Mouse (Mus musculus) limb, embryonic 12.5 days (tissue): Measurements from ENCODE around the gene Rhof. TPM values are rescaled to one million over a fixed set of nuclear protein-coding genes. Genes with fewer than 3 reads are reported as not detected.
A peak's percentile ranks its signal among the peaks of the same experiment; 100 is the strongest.

Source experiments
- ATAC-seq: fragments of 200-750 bp; cut with Nextera tagmentation; 2 replicates; pipeline ENCODE4 v1.8.0; 2017; ENCODE audit warnings: low read depth, moderate TSS enrichment; ENCODE audit not compliant: insufficient number of reproducible peaks, insufficient read depth, low FRiP score, low TSS enrichment
- H3K27ac ChIP-seq: fragments of 300-500 bp; sonication (generic); 2 replicates; pipeline ENCODE4 v1.5.1; 2016; ENCODE audit warnings: mild to moderate bottlenecking, moderate library complexity
- H3K27me3 ChIP-seq: fragments of 300-500 bp; sonication (generic); 2 replicates; pipeline ENCODE4 v1.6.1; 2016; ENCODE audit warnings: mild to moderate bottlenecking, moderate library complexity
- H3K36me3 ChIP-seq: fragments of 300-500 bp; sonication (generic); 2 replicates; pipeline ENCODE4 v1.6.1; 2016; ENCODE audit warnings: mild to moderate bottlenecking, moderate library complexity
- H3K4me1 ChIP-seq: fragments of 300-500 bp; sonication (generic); replicated peaks from 2 replicates; pipeline ENCODE4 v1.6.1; 2016
- H3K4me2 ChIP-seq: fragments of 300-500 bp; sonication (generic); 2 replicates; pipeline ENCODE4 v1.6.1; 2016; ENCODE audit warnings: mild to moderate bottlenecking, moderate library complexity
- H3K4me3 ChIP-seq: fragments of 300-500 bp; sonication (generic); replicated peaks from 2 replicates; pipeline ENCODE4 v1.5.1; 2016; ENCODE audit warnings: mild to moderate bottlenecking
- H3K9ac ChIP-seq: fragments of 300-500 bp; sonication (generic); replicated peaks from 2 replicates; pipeline ENCODE4 v1.6.1; 2016; ENCODE audit warnings: mild to moderate bottlenecking, moderate library complexity
- H3K9me3 ChIP-seq: fragments of 300-500 bp; sonication (generic); 2 replicates; pipeline ENCODE4 v1.6.1; 2016; ENCODE audit warnings: mild to moderate bottlenecking, moderate library complexity
- WGBS: fragments of 180-500 bp; shearing (Covaris S2); methylation state at CpG from one replicate; pipeline ENCODE4 v1.1.7; 2016; 5-methylcytosine and 5-hydroxymethylcytosine counted together
- polyA plus RNA-seq: library from polyadenylated mRNA; unstranded; fragments of >200 nt; fragmentation: Nextera tagmentation; extraction: Ambion mirVana; gene quantifications from 2 replicates; pipeline ENCODE4 v1.2.1, GENCODE M21; 2016

Rhof gene
- polyA plus RNA-seq, 1 experiment from 2014 or later: 2.9 TPM

- Histone ChIP-seq H3K9ac (no peak overlapping the region), H3K4me1 (no peaks in the 10 kb centered on the region), H3K4me2 (no peak overlapping the region), H3K4me3 (no peak overlapping the region), H3K36me3 (peaks cover 94% of the 10 kb centered on the region), H3K27me3 (no peaks in the 10 kb centered on the region), H3K9me3 (no peaks in the 10 kb centered on the region), H3K27ac (no peak overlapping the region)
- ATAC-seq: no peak
- WGBS: 93% methylated on average over 15 of the region's 15 CpGs
Observed at GRCm38 (mm10) chr5:123159866-123160265, 27.4 kb upstream of the Rhof start.

- no peak overlapping the region for H3K9ac ChIP-seq
- H3K36me3 ChIP-seq: peaks cover 95% of the 10 kb centered on the region
- H3K4me2 ChIP-seq: no peak overlapping the region
- H3K27me3 ChIP-seq: no peaks in the 10 kb centered on the region
- no peak for ATAC-seq
- no peak overlapping the region for H3K27ac ChIP-seq
- 90% methylated on average over 4 of the region's 4 CpGs for WGBS
- no peaks in the 10 kb centered on the region for H3K9me3 ChIP-seq
- no peak overlapping the region for H3K4me3 ChIP-seq
- H3K4me1 ChIP-seq: no peaks in the 10 kb centered on the region
Observed at GRCm38 (mm10) chr5:123159446-123159845, 27.0 kb upstream of the Rhof start.

- Histone ChIP-seq H3K36me3 (peaks cover 95% of the 10 kb centered on the region), H3K4me3 (no peak overlapping the region), H3K9me3 (no peaks in the 10 kb centered on the region), H3K27ac (no peak overlapping the region), H3K4me1 (0 out of 2 replicates have a peak, but pooled peaks cover 3% of the 10 kb centered on the region), H3K4me2 (no peak overlapping the region), H3K27me3 (no peaks in the 10 kb centered on the region), H3K9ac (no peak overlapping the region)
- no peak for ATAC-seq
- 84% methylated on average over 4 of the region's 4 CpGs for WGBS
Observed at GRCm38 (mm10) chr5:123157972-123158371, 25.5 kb upstream of the Rhof start.

- H3K36me3 ChIP-seq: peaks cover 95% of the 10 kb centered on the region
Observed at GRCm38 (mm10) chr5:123156763-123157162, 24.3 kb upstream of the Rhof start.

GRCm38 (mm10) chr5:123155425-123155824 lies 22.9 kb upstream of the Rhof start:
- 0 out of 2 replicates have a peak, but pooled peaks have one; percentile 23 for ATAC-seq
- no peak overlapping the region for H3K4me3 ChIP-seq
- H3K27me3 ChIP-seq: no peaks in the 10 kb centered on the region
- no peaks in the 10 kb centered on the region for H3K9me3 ChIP-seq
- no peak overlapping the region for H3K27ac ChIP-seq
- no peak overlapping the region for H3K9ac ChIP-seq
- no peak overlapping the region for H3K4me2 ChIP-seq
- WGBS: 62% methylated on average over 7 of the region's 7 CpGs
- peaks cover 94% of the 10 kb centered on the region for H3K36me3 ChIP-seq
- peaks cover 15% of the 10 kb centered on the region for H3K4me1 ChIP-seq

More at GRCm38 (mm10) chr5:123156763-123157162, 24.3 kb upstream of the Rhof start:
- no peak for ATAC-seq
- H3K27ac ChIP-seq: no peak overlapping the region
- no peaks in the 10 kb centered on the region for H3K9me3 ChIP-seq
- H3K4me1 ChIP-seq: peaks cover 3% of the 10 kb centered on the region; the same call in 1 of the 2 replicates
- no peak overlapping the region for H3K4me2 ChIP-seq
- H3K4me3 ChIP-seq: no peak overlapping the region
- 92% methylated on average over 12 of the region's 12 CpGs for WGBS
- H3K27me3 ChIP-seq: no peaks in the 10 kb centered on the region
- no peak overlapping the region for H3K9ac ChIP-seq

GRCm38 (mm10) chr5:123152901-123153300 lies 20.4 kb upstream of the Rhof start:
- Histone ChIP-seq H3K9ac (no peak overlapping the region), H3K36me3 (peaks cover 90% of the 10 kb centered on the region), H3K9me3 (no peaks in the 10 kb centered on the region), H3K4me2 (no peak overlapping the region), H3K27ac (no peak overlapping the region), H3K4me1 (peaks cover 39% of the 10 kb centered on the region), H3K27me3 (no peaks in the 10 kb centered on the region), H3K4me3 (no peak overlapping the region)
- ATAC-seq: no peak
- 75% methylated on average over 1 of the region's 1 CpGs for WGBS

GRCm38 (mm10) chr5:123151707-123152362 lies 19.3 kb upstream of the Rhof start:
- H3K27ac ChIP-seq: peak overlapping the region; percentile 45; the same call in 1 of the 2 replicates
- no peak overlapping the region for H3K4me3 ChIP-seq
- no peak for ATAC-seq
- H3K4me1 ChIP-seq: peaks cover 42% of the 10 kb centered on the region
- peak overlapping the region; percentile 58 for H3K4me2 ChIP-seq
- H3K9ac ChIP-seq: no peak overlapping the region
- 95% methylated on average over 16 of the region's 19 CpGs for WGBS
- H3K9me3 ChIP-seq: no peaks in the 10 kb centered on the region
- H3K36me3 ChIP-seq: peaks cover 90% of the 10 kb centered on the region
- no peaks in the 10 kb centered on the region for H3K27me3 ChIP-seq

- H3K9ac ChIP-seq: peak overlapping the region; percentile 24; the same call in 1 of the 2 replicates
Observed at GRCm38 (mm10) chr5:123151077-123151476, 18.6 kb upstream of the Rhof start.

GRCm38 (mm10) chr5:123150641-123151040 lies 18.1 kb upstream of the Rhof start:
- Histone ChIP-seq H3K4me1 (peaks cover 50% of the 10 kb centered on the region), H3K9ac (peak overlapping the region; percentile 24), H3K27ac (0 out of 2 replicates have a peak overlapping the region, but pooled peaks have one; percentile 37), H3K4me2 (peak overlapping the region; percentile 58), H3K4me3 (peak overlapping the region; percentile 34), H3K27me3 (no peaks in the 10 kb centered on the region), H3K9me3 (no peaks in the 10 kb centered on the region), H3K36me3 (peaks cover 91% of the 10 kb centered on the region)
- ATAC-seq: no peak
- WGBS: 43% methylated on average over 7 of the region's 7 CpGs

More at GRCm38 (mm10) chr5:123151077-123151476, 18.6 kb upstream of the Rhof start:
- WGBS: 35% methylated on average over 7 of the region's 7 CpGs
- H3K27ac ChIP-seq: peak overlapping the region; percentile 45; the same call in 1 of the 2 replicates
- H3K4me2 ChIP-seq: peak overlapping the region; percentile 58
- ATAC-seq: no peak
- H3K36me3 ChIP-seq: peaks cover 91% of the 10 kb centered on the region
- H3K4me3 ChIP-seq: peak overlapping the region; percentile 34; the same call in 1 of the 2 replicates
- no peaks in the 10 kb centered on the region for H3K27me3 ChIP-seq
- H3K4me1 ChIP-seq: peaks cover 46% of the 10 kb centered on the region
- no peaks in the 10 kb centered on the region for H3K9me3 ChIP-seq

- Histone ChIP-seq H3K36me3 (peaks cover 83% of the 10 kb centered on the region), H3K4me3 (peak overlapping the region; percentile 34), H3K4me1 (peaks cover 59% of the 10 kb centered on the region), H3K27ac (peak overlapping the region; percentile 50; the same call in 1 of the 2 replicates), H3K27me3 (no peaks in the 10 kb centered on the region), H3K9ac (peak overlapping the region; percentile 24), H3K4me2 (peak overlapping the region; percentile 58), H3K9me3 (no peaks in the 10 kb centered on the region)
- peak; percentile 76 for ATAC-seq
- 9% methylated on average over 19 of the region's 19 CpGs for WGBS
Observed at GRCm38 (mm10) chr5:123149451-123150400, 17.2 kb upstream of the Rhof start.
